Mouse (Mus musculus): ENCODE measurements at regions not wholly inside any gene's neighbourhood (a gene's known extent, or its start where the extent isn't known, plus 50 kb on each side); places are given as distances from the start of the nearest gene placed in this dataset.

DNA sequence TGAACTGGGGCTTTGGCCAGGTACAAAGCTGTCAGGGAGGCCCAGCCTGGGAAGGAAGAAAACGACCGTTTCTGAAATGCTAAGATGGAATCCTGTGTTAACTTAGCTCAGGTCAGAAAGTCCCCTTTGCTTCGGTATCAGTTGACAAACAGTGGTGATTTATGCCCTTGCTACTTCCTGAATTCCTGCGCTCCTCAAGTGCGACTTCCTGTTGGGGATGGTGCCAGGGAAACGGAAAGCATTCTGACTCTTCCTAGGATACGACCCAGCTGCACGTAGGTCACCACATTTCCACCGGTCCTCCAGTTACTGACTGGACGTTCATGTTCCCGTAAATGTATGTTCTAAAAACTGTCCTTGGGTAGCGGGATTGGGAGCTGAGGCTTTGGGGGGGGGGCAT lies 161.0 kb downstream of the Hibadh start:
- Histone ChIP-seq H3K27me3 (peaks cover 16% of the 10 kb centered on the region), H3K27ac (no peak overlapping the region), H3K4me2 (peak overlapping the region; percentile 3; the same call in 1 of the 2 replicates), H3K9me3 (no peaks in the 10 kb centered on the region), H3K9ac (replicated peaks) (no peak overlapping the region), H3K4me1 (replicated peaks) (peaks cover 27% of the 10 kb centered on the region), H3K4me3 (replicated peaks) (no peak overlapping the region), H3K36me3 (no peaks in the 10 kb centered on the region)
- no peak for ATAC-seq (ENCODE audit: insufficient number of reproducible peaks, insufficient read depth, low FRiP score, low TSS enrichment, low read depth)
- 28% methylated on average over 12 of the region's 12 CpGs for WGBS

- Histone ChIP-seq H3K36me3 (no peaks in the 10 kb centered on the region), H3K4me2 (no peak overlapping the region), H3K4me1 (replicated peaks) (peaks cover 21% of the 10 kb centered on the region), H3K27me3 (peaks cover 13% of the 10 kb centered on the region), H3K9ac (replicated peaks) (no peak overlapping the region), H3K9me3 (no peaks in the 10 kb centered on the region), H3K27ac (no peak overlapping the region), H3K4me3 (replicated peaks) (no peak overlapping the region)
- WGBS = 51% methylated on average over 7 of the region's 7 CpGs
- no peak for ATAC-seq (ENCODE audit: insufficient number of reproducible peaks, insufficient read depth, low FRiP score, low TSS enrichment, low read depth)
Observed at GRCm38 (mm10) chr6:52481975-52482374, 158.2 kb downstream of the Hibadh start.

- Histone ChIP-seq H3K4me3 (replicated peaks) (no peak overlapping the region), H3K27me3 (peaks cover 3% of the 10 kb centered on the region; the same call in 1 of the 2 replicates), H3K27ac (0 out of 2 replicates have a peak overlapping the region, but pooled peaks have one; percentile 4), H3K9me3 (no peaks in the 10 kb centered on the region), H3K4me2 (no peak overlapping the region), H3K9ac (replicated peaks) (no peak overlapping the region), H3K36me3 (no peaks in the 10 kb centered on the region), H3K4me1 (replicated peaks) (peaks cover 6% of the 10 kb centered on the region; the same call in 1 of the 2 replicates)
- no peak for ATAC-seq (ENCODE audit: insufficient number of reproducible peaks, insufficient read depth, low FRiP score, low TSS enrichment, low read depth)
- 77% methylated on average over 9 of the region's 9 CpGs for WGBS
Observed at GRCm38 (mm10) chr6:52486146-52486545, 154.0 kb downstream of the Hibadh start.

- H3K4me3 ChIP-seq (replicated peaks) = no peak overlapping the region
- no peak for ATAC-seq (ENCODE audit: insufficient number of reproducible peaks, insufficient read depth, low FRiP score, low TSS enrichment, low read depth)
- H3K27me3 ChIP-seq = peaks cover 3% of the 10 kb centered on the region; the same call in 1 of the 2 replicates
- 0 out of 2 replicates have a peak overlapping the region, but pooled peaks have one; percentile 4 for H3K27ac ChIP-seq
- no peak overlapping the region for H3K9ac ChIP-seq (replicated peaks)
- H3K36me3 ChIP-seq = no peaks in the 10 kb centered on the region
- no peaks in the 10 kb centered on the region for H3K9me3 ChIP-seq
- no peak overlapping the region for H3K4me2 ChIP-seq
- H3K4me1 ChIP-seq (replicated peaks) = peaks cover 6% of the 10 kb centered on the region; the same call in 1 of the 2 replicates
- 49% methylated on average over 4 of the region's 4 CpGs for WGBS
Observed at GRCm38 (mm10) chr6:52486655-52487054, 153.5 kb downstream of the Hibadh start.

- H3K9me3 ChIP-seq = no peaks in the 10 kb centered on the region
- no peak overlapping the region for H3K27ac ChIP-seq
- H3K4me1 ChIP-seq (replicated peaks) = peaks cover 6% of the 10 kb centered on the region; the same call in 1 of the 2 replicates
- H3K36me3 ChIP-seq = no peaks in the 10 kb centered on the region
- ATAC-seq (ENCODE audit: insufficient number of reproducible peaks, insufficient read depth, low FRiP score, low TSS enrichment, low read depth) = no peak
- H3K4me3 ChIP-seq (replicated peaks) = no peak overlapping the region
- WGBS = 93% methylated on average over 5 of the region's 5 CpGs
- H3K4me2 ChIP-seq = no peak overlapping the region
- no peak overlapping the region for H3K9ac ChIP-seq (replicated peaks)
- peaks cover 3% of the 10 kb centered on the region; the same call in 1 of the 2 replicates for H3K27me3 ChIP-seq
Observed at GRCm38 (mm10) chr6:52487861-52488260, 152.3 kb downstream of the Hibadh start.

DNA sequence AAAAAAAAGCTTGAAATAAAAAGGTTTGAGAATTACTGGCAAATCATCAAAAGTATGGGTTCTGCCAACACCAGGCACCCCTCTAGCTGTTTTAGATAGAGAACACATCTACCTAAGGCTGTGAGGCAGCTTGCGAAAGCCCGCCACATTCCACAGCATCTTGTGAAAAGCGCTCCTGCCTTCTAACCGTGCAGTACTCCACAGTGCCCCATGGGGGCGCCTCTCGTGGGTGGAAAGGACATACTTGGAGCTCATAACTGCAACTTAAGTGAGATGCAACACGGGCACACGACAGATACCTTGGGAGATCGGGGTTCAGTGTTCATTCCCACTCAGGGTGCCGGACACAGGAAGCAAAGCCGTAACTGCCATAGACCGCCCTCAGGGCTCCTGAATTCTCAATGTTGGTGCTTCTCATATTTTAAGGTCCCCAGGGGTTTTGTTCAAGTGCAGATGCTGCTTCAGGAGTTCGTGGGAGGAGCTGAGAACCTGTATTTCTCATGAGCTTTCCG lies 149.9 kb downstream of the Hibadh start:
- 78% methylated on average over 14 of the region's 14 CpGs for WGBS
- H3K9me3 ChIP-seq = no peaks in the 10 kb centered on the region
- ATAC-seq (ENCODE audit: insufficient number of reproducible peaks, insufficient read depth, low FRiP score, low TSS enrichment, low read depth) = no peak

DNA sequence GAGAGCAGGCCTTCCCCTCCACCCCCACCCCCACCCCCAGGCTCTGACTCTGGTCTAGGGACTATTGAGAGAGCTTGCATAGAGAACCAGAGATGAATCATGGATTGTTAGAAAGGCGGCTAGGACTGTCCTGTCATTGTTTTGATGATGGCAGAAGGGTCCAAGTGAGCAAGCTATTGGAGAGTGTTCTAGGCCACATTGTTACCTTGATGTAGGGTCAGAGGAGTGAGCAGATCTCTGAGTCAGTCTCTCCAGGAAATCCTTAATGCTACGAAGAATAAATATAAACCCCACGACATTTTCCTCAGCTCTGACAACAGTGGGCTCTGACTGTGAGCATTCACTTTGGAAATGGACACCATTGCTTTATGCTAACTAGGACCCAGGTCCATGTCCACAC lies 144.9 kb downstream of the Hibadh start:
- Histone ChIP-seq H3K36me3 (no peaks in the 10 kb centered on the region), H3K9me3 (no peaks in the 10 kb centered on the region), H3K9ac (replicated peaks) (no peak overlapping the region), H3K4me3 (replicated peaks) (no peak overlapping the region), H3K27me3 (0 out of 2 replicates have a peak, but pooled peaks cover 3% of the 10 kb centered on the region), H3K4me2 (no peak overlapping the region), H3K27ac (no peak overlapping the region), H3K4me1 (replicated peaks) (no peaks in the 10 kb centered on the region; the same call in none of the 2 replicates)
- WGBS = 85% methylated on average over 3 of the region's 3 CpGs
- ATAC-seq (ENCODE audit: insufficient number of reproducible peaks, insufficient read depth, low FRiP score, low TSS enrichment, low read depth) = no peak

More for the DNA sequence above, 149.9 kb downstream of the Hibadh start:
- Histone ChIP-seq H3K36me3 (no peaks in the 10 kb centered on the region), H3K4me3 (replicated peaks) (no peak overlapping the region), H3K27me3 (0 out of 2 replicates have a peak, but pooled peaks cover 3% of the 10 kb centered on the region), H3K4me2 (no peak overlapping the region), H3K4me1 (replicated peaks) (peaks cover 6% of the 10 kb centered on the region; the same call in 1 of the 2 replicates), H3K9ac (replicated peaks) (no peak overlapping the region), H3K27ac (no peak overlapping the region)

DNA sequence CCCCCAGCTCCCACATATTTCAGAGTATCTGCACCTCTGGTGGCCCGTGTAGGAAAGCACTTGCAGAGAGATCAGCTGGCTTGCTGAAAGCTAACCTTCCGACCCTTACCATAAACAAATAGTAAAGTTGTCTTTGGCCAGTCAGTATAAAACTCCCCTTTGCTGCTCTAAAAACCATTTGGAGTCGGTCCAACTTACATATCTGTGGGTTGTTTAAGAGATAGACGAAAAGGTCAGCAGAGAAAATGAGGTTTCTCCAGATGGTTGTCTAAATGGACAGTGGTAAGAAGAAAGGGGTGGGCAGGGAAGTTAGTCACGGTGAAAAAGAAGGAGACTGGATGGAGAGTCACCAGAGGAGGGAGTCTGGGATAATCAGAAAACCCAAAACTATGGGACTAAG lies 144.3 kb downstream of the Hibadh start:
- H3K9me3 ChIP-seq = no peaks in the 10 kb centered on the region
- H3K9ac ChIP-seq (replicated peaks) = no peak overlapping the region
- H3K4me2 ChIP-seq = no peak overlapping the region
- no peak for ATAC-seq (ENCODE audit: insufficient number of reproducible peaks, insufficient read depth, low FRiP score, low TSS enrichment, low read depth)
- no peak overlapping the region for H3K4me3 ChIP-seq (replicated peaks)
- no peak overlapping the region for H3K27ac ChIP-seq
- WGBS = 41% methylated on average over 5 of the region's 5 CpGs
- no peaks in the 10 kb centered on the region; the same call in none of the 2 replicates for H3K4me1 ChIP-seq (replicated peaks)
- no peaks in the 10 kb centered on the region for H3K36me3 ChIP-seq
- 0 out of 2 replicates have a peak, but pooled peaks cover 3% of the 10 kb centered on the region for H3K27me3 ChIP-seq
